Mouse (Mus musculus): ENCODE data around the gene Bcam.
"Not testable (repeated sequence)": the region's sequence is repeated elsewhere in the genome, so short reads cannot be mapped to it uniquely, and the experiment has no call there.

The Bcam gene

GRCm38 (mm10) chr7:19770984-19771391, at the start of gene Bcam:
Gene Bcam (minus strand): TSS chr7:19771016.
- no peak for DNase-seq (ENCODE audit: low read depth)

GRCm38 (mm10) chr7:19818875-19819274, 48.1 kb upstream of the Bcam start:
- no peak for DNase-seq (ENCODE audit: low read depth)

GRCm38 (mm10) chr7:19818440-19818839, 47.6 kb upstream of the Bcam start:
- no peak for DNase-seq (ENCODE audit: low read depth)

GRCm38 (mm10) chr7:19817382-19818105, 46.7 kb upstream of the Bcam start:
- DNase-seq (ENCODE audit: low read depth): no peak

- peak; percentile 56 for DNase-seq (ENCODE audit: low read depth)
These were observed 45.5 kb upstream of the Bcam start for GRCm38 (mm10) chr7:19816224-19816771.

- no peak for DNase-seq (ENCODE audit: low read depth)
These were observed 44.7 kb upstream of the Bcam start for GRCm38 (mm10) chr7:19815296-19816223.

- DNase-seq (ENCODE audit: low read depth): no peak
These were observed 42.8 kb upstream of the Bcam start for GRCm38 (mm10) chr7:19813579-19814122.

- DNase-seq (ENCODE audit: low read depth): no peak
These were observed 42.3 kb upstream of the Bcam start for GRCm38 (mm10) chr7:19813161-19813560.

- DNase-seq (ENCODE audit: low read depth): no peak
These were observed 40.3 kb upstream of the Bcam start for GRCm38 (mm10) chr7:19811114-19811513.

- no peak for DNase-seq (ENCODE audit: low read depth)
These were observed 38.6 kb upstream of the Bcam start for GRCm38 (mm10) chr7:19809369-19809768.

- no peak for DNase-seq (ENCODE audit: low read depth)
These were observed 35.6 kb upstream of the Bcam start for GRCm38 (mm10) chr7:19806356-19806969.

GRCm38 (mm10) chr7:19802995-19803394, 32.2 kb upstream of the Bcam start:
- no peak for DNase-seq (ENCODE audit: low read depth)

- DNase-seq (ENCODE audit: low read depth): no peak
These were observed 29.9 kb upstream of the Bcam start for GRCm38 (mm10) chr7:19800764-19801163.

- peak; percentile 48 for DNase-seq (ENCODE audit: low read depth)
These were observed 26.1 kb upstream of the Bcam start, which contains the start of gene Cblc for GRCm38 (mm10) chr7:19796697-19797588. Gene Cblc (minus strand): TSS chr7:19796809.

- no peak for DNase-seq (ENCODE audit: low read depth)
These were observed 25.4 kb upstream of the Bcam start for GRCm38 (mm10) chr7:19796254-19796653.

- DNase-seq (ENCODE audit: low read depth): no peak
These were observed 24.4 kb upstream of the Bcam start for GRCm38 (mm10) chr7:19795236-19795635.

GRCm38 (mm10) chr7:19792701-19793630, 22.1 kb upstream of the Bcam start:
- no peak for DNase-seq (ENCODE audit: low read depth)

GRCm38 (mm10) chr7:19791504-19791903, 20.7 kb upstream of the Bcam start:
- DNase-seq (ENCODE audit: low read depth): not testable (repeated sequence)

GRCm38 (mm10) chr7:19789904-19790347, 19.1 kb upstream of the Bcam start:
- DNase-seq (ENCODE audit: low read depth): peak; percentile 68
